Mouse (Mus musculus) stomach, postnatal 0 days (tissue): Measurements from ENCODE around the gene Pdzd2. TPM values are rescaled to one million over a fixed set of nuclear protein-coding genes. Genes with fewer than 3 reads are reported as not detected.

Source experiments
- ATAC-seq: fragments of 200-750 bp; cut with Nextera tagmentation; 2 replicates; pipeline ENCODE4 v1.8.0; 2017; ENCODE audit not compliant: low FRiP score, low TSS enrichment
- DNase-seq: peaks from one replicate; pipeline ENCODE4 v3.0.0-alpha.2; 2016; ENCODE audit warnings: low spot score
- H3K27ac ChIP-seq: fragments of 300-500 bp; sonication (generic); replicated peaks from 2 replicates; pipeline ENCODE4 v1.5.1; 2014; ENCODE audit warnings: mild to moderate bottlenecking, control low read depth
- H3K27me3 ChIP-seq: fragments of 300-500 bp; sonication (generic); 2 replicates; pipeline ENCODE4 v1.6.1; 2014; ENCODE audit warnings: low read length; ENCODE audit not compliant: control insufficient read depth, insufficient read depth
- H3K36me3 ChIP-seq: fragments of 300-500 bp; sonication (generic); 2 replicates; pipeline ENCODE4 v1.6.1; 2014; ENCODE audit warnings: low read length, mixed read lengths; ENCODE audit not compliant: control insufficient read depth, insufficient read depth
- H3K4me1 ChIP-seq: fragments of 300-500 bp; sonication (generic); replicated peaks from 2 replicates; pipeline ENCODE4 v1.6.1; 2014; ENCODE audit warnings: antibody characterized with exemption; ENCODE audit not compliant: control insufficient read depth, insufficient read depth
- H3K4me2 ChIP-seq: fragments of 300-500 bp; sonication (generic); replicated peaks from 2 replicates; pipeline ENCODE4 v1.6.1; 2014; ENCODE audit warnings: low read depth, mild to moderate bottlenecking, control low read depth, moderate library complexity
- H3K4me3 ChIP-seq: fragments of 300-500 bp; sonication (generic); 2 replicates; pipeline ENCODE4 v1.5.1; 2014; ENCODE audit warnings: low read depth, low read length, control low read depth
- H3K9ac ChIP-seq: fragments of 300-500 bp; sonication (generic); 2 replicates; pipeline ENCODE4 v1.6.1; 2014; ENCODE audit warnings: mild to moderate bottlenecking, low read length, control low read depth, mixed read lengths
- H3K9me3 ChIP-seq: fragments of 300-500 bp; sonication (generic); 2 replicates; pipeline ENCODE4 v1.6.1; 2016; ENCODE audit warnings: low read length; ENCODE audit not compliant: control insufficient read depth
- CTCF ChIP-seq: IDR thresholded peaks from 2 replicates; pipeline ENCODE4 v1.5.1; 2016; ENCODE audit warnings: antibody characterized with exemption, low read depth, mild to moderate bottlenecking, moderate library complexity
- EP300 ChIP-seq: optimal IDR thresholded peaks from 2 replicates; pipeline ENCODE3; 2016; ENCODE audit warnings: antibody characterized with exemption
- WGBS: fragments of 180-500 bp; shearing (Covaris S2); extraction: QIAGEN DNeasy Blood & Tissue Kit; methylation state at CpG from one replicate; pipeline ENCODE4 v1.1.7; 2014; 5-methylcytosine and 5-hydroxymethylcytosine counted together
- polyA plus RNA-seq: library from polyadenylated mRNA; unstranded; fragments of >200 nt; fragmentation: Nextera tagmentation; extraction: Ambion mirVana; gene quantifications from 2 replicates; pipeline ENCODE4 v1.2.1, GENCODE M21; 2015

The Pdzd2 gene
- polyA plus RNA-seq, 1 experiment from 2014 or later = 19.1 TPM

DNA sequence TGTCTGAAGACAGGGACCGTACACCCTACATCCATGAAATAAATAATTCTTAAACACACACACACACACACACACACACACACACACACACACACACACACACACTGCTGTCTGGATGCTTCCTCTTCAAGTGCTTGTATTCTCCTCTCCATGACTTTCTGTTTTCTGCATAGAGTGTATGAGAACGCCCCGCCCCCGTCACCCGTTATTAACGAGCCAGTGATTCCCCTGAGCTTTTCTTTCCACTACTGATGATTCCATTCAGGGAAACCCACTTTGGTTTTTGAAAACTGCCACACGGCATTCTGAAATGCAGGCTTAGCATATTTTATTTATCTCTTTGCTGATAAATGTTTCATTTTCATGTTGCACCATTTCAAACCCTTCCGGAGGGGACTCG is 219.4 kb downstream of the Pdzd2 start:
- 60% methylated on average over 9 of the region's 9 CpGs for WGBS
- Histone ChIP-seq H3K4me2 (no peak overlapping the region), H3K9me3 (no peaks in the 10 kb centered on the region), H3K27me3 (no peaks in the 10 kb centered on the region), H3K4me3 (no peak overlapping the region), H3K9ac (no peak overlapping the region), H3K4me1 (no peaks in the 10 kb centered on the region), H3K27ac (no peak overlapping the region), H3K36me3 (no peaks in the 10 kb centered on the region)
- no peak for ATAC-seq
- DNase-seq = no peak
- TF ChIP-seq CTCF (no peak), EP300 (no peak)

DNA sequence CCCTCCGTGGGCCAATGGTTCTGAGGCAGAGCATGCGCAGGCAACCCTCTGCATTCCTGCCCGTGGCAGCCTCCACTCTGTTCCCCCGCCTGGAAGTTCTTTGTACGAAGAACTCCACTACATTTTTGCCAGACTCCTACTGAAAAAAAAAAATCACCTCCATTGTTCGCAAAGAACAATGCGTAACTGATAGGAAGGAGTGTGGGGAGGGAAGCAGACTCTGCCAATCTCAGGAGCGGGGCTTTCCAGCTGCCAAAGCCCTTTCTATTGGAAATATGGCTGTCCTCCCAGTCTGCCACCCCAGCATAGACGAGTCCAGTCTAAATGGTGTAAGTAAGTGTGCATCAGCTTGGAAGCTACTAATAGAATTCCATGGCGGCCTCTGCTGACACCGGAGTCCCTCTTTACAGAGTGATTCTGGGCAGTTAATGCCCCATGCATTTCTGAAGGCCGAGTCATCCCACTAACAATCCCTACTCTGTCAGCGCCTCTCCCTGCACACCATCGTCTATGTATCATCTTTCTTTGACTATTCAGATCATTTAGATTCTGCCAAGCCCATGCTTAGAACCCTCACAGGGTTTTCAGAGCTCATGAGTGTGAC is 221.3 kb downstream of the Pdzd2 start:
- Histone ChIP-seq H3K4me2 (no peak overlapping the region), H3K4me3 (no peak overlapping the region), H3K4me1 (no peaks in the 10 kb centered on the region), H3K9me3 (no peaks in the 10 kb centered on the region), H3K36me3 (no peaks in the 10 kb centered on the region), H3K27me3 (no peaks in the 10 kb centered on the region), H3K27ac (no peak overlapping the region), H3K9ac (no peak overlapping the region)
- ATAC-seq (no peak), DNase-seq (no peak)
- WGBS = 50% methylated on average over 14 of the region's 14 CpGs
- TF ChIP-seq CTCF = no peak
- TF ChIP-seq EP300 = no peak

DNA sequence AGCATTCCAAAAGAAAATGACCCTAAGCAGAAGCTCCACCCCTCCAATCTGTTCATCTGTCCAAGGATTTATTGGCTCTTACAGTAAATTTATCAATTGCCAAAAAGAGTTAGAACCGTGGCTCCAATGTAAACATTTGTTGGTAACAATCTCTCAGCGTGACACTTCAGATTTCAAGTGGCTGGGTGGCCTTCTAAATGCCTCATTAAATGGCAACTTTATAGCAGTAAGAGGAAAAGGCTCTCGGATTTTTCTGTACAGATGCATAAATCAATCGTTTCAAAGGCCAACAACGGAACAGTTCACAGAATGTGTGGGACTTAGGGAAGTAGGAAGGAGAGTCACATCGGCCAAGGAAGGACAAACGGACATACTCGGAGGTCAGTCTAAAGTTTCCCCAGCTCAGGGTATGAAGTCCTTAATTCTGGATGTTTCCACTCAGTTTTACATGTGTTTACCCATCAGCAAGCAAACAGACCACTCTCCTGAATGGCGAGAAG is 222.4 kb downstream of the Pdzd2 start:
- H3K4me1 ChIP-seq = no peaks in the 10 kb centered on the region
- H3K27ac ChIP-seq = no peak overlapping the region
- WGBS = 37% methylated on average over 9 of the region's 9 CpGs
- TF ChIP-seq CTCF (no peak), EP300 (no peak)
- DNase-seq (no peak), ATAC-seq (no peak; the same call in 1 of the 2 replicates)
- H3K27me3 ChIP-seq = no peaks in the 10 kb centered on the region
- H3K9me3 ChIP-seq = no peaks in the 10 kb centered on the region
- H3K4me2 ChIP-seq = no peak overlapping the region
- no peaks in the 10 kb centered on the region for H3K36me3 ChIP-seq
- no peak overlapping the region for H3K9ac ChIP-seq
- no peak overlapping the region for H3K4me3 ChIP-seq

DNA sequence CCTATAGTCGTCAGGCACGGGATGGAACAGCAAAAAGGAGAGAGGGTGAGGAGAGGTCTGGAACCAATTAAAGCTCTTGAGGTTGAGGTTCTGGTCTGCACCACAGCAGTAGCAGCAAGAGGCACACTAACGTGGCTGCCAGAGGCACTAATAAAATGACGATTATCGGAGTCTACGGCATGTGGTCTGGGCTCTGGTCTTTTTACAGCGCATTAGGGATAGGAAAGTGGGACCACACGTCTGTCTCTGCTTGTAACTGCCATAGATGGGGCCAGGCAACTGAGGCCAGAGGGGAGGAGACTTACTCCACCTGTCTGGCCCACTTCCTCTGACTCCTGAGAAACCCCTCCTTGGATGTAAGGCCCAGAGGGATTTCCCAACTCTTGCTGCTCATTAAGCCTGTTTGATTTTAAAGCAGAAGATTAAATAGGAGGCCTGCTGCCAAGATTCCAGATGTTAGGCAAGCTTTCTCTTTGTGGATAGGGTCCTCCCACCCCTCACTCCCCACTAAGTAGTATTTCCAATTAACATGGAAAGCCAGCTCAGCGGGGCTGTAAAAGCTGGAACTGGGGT is 224.4 kb downstream of the Pdzd2 start:
- WGBS = 63% methylated on average over 9 of the region's 9 CpGs
- Histone ChIP-seq H3K4me1 (no peaks in the 10 kb centered on the region), H3K36me3 (no peaks in the 10 kb centered on the region), H3K4me2 (no peak overlapping the region), H3K9me3 (no peaks in the 10 kb centered on the region), H3K4me3 (no peak overlapping the region), H3K27me3 (no peaks in the 10 kb centered on the region), H3K9ac (no peak overlapping the region), H3K27ac (no peak overlapping the region)
- DNase-seq (no peak), ATAC-seq (no peak)
- TF ChIP-seq EP300 = no peak
- no peak for TF ChIP-seq CTCF

DNA sequence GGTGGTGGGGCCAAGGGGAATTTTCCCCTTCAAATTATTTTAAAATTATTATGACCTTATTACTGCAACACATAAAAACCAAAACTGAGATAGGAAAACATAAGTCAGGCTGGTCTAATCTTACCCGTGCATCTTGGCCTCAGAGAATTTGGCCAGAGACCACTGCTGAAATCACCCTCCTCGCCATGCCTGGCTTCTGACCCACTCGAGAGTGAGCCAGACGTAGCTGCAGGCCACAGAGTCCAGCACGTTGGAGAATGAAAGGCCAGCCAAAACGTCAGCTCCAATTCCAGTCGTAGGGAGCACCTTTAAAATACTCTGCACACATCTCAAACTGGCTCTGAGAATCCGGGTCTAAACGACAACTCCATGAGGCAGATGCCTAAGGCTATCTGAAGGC is 226.2 kb downstream of the Pdzd2 start:
- no peak overlapping the region for H3K4me3 ChIP-seq
- H3K4me1 ChIP-seq = no peaks in the 10 kb centered on the region
- no peak overlapping the region for H3K9ac ChIP-seq
- no peaks in the 10 kb centered on the region for H3K27me3 ChIP-seq
- H3K9me3 ChIP-seq = no peaks in the 10 kb centered on the region
- WGBS = 65% methylated on average over 9 of the region's 9 CpGs
- H3K36me3 ChIP-seq = no peaks in the 10 kb centered on the region
- DNase-seq (no peak), ATAC-seq (no peak)
- no peak overlapping the region for H3K4me2 ChIP-seq
- TF ChIP-seq EP300 = no peak
- TF ChIP-seq CTCF = no peak
- H3K27ac ChIP-seq = no peak overlapping the region

DNA sequence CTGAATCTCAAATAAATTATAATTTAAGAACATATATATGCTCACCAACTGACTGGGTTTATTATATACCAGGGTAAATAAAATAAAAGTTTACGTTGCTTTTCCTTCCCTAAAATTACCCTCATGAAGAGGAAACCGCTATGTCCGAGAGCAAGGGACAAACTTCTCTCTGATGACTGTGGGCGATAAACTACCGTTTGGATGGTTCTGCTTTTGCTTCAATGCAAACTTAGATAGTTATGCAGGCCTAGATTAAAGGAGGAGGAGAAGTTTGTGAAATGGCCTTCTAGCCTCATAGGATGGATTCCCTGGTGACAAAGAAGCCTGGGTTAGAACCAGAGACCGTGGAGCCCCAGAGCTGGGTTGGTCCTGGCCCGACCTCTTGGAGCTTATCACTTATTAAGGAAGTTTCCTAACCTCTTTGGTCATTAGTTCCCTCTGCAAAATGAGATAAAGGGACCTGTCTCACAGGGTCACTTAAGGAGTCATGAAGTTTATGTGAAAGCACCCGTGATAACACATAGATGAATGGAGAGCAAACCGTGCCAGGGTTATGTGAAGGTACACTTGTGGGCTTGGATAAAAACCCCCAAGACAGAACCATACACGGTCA is 230.9 kb downstream of the Pdzd2 start:
- TF ChIP-seq CTCF (no peak), EP300 (no peak)
- Histone ChIP-seq H3K36me3 (no peaks in the 10 kb centered on the region), H3K4me3 (no peak overlapping the region), H3K27ac (no peak overlapping the region), H3K27me3 (no peaks in the 10 kb centered on the region), H3K9me3 (no peaks in the 10 kb centered on the region), H3K4me2 (no peak overlapping the region), H3K4me1 (no peaks in the 10 kb centered on the region), H3K9ac (no peak overlapping the region)
- DNase-seq (no peak), ATAC-seq (no peak)
- 81% methylated on average over 10 of the region's 10 CpGs for WGBS
